Mouse (Mus musculus) lung, postnatal 0 days (tissue): Measurements from ENCODE around the gene Gm47791.
A peak's percentile ranks its signal among the peaks of the same experiment; 100 is the strongest.

Experiments
- CTCF ChIP-seq: IDR thresholded peaks from 2 replicates; pipeline ENCODE4 v1.5.1; 2016; ENCODE audit warnings: antibody characterized with exemption, mild to moderate bottlenecking
- EP300 ChIP-seq: IDR thresholded peaks from 2 replicates; pipeline ENCODE4 v1.6.1; 2016; ENCODE audit warnings: antibody characterized with exemption, mild to moderate bottlenecking, control low read depth

GRCm38 (mm10) chr1:82803608-82804007 is 32.6 kb upstream of the Gm47791 start:
- TF ChIP-seq CTCF = peak; percentile 65
- TF ChIP-seq EP300 = no peak
